ENCODE assay signal across 18 mouse cellular contexts in the genomic region with DNA sequence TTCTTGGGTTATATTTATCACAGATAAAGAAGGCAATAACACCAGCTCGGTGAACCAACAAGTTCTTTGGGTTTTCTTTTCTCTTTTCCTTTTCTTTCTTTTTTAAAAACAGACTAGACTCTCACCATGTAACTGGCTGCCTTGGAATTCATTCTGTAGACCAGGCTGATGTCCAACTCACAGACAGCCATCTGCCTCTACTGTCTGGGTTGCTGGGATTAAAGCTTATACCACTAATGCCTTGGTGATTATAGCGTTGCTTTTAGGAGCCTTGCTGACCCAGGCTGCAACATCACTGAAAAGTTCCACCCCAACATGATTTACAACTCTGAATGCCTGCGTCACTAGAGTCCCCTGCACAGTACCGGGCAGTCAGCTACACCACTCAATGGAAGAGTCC. TPM values are rescaled to one million over a fixed set of nuclear protein-coding genes. Genes with fewer than 3 reads are reported as not detected.
DNase-seq lines count a peak whose midpoint lies in the region; ATAC-seq and TF ChIP-seq lines count a peak whose summit lies in the region.
"Had no signal": no experiment of that assay in that cellular context is flagged by ENCODE, and none has a peak within 500 bp of the region (broad histone marks: within the 10 kb centered on the region; RNA-seq: fewer than 3 reads in every experiment).

No protein-coding gene starts in this region.

- no peak for TF ChIP-seq CTCF in layer of hippocampus, adult 2 months (conservative IDR thresholded peaks at IDR 0.05)

- H3K27ac ChIP-seq in layer of hippocampus, adult 2 months: no peak overlapping the region
- H3K27ac ChIP-seq: embryonic facial prominence, embryonic 10.5 days; embryonic facial prominence, embryonic 12.5 days; forebrain, embryonic 12.5 days had no signal

- peak; percentile 50 for ATAC-seq in frontal cortex, adult (ENCODE audit: low TSS enrichment)
- no peak for ATAC-seq in inflammation-experienced regulatory T-cells, adult 6 months
- ATAC-seq: forebrain, embryonic 14.5 days; forebrain, embryonic 16.5 days had no signal

- no peak overlapping the region for H3K4me3 ChIP-seq in layer of hippocampus, adult 2 months
- H3K4me3 ChIP-seq: embryonic facial prominence, embryonic 10.5 days; embryonic facial prominence, embryonic 12.5 days; forebrain, embryonic 12.5 days had no signal

- DNase-seq in cerebellum, postnatal 14 days: peak; percentile 30 to 62
- DNase-seq in cerebellum, adult 18-20 months: no peak
- no peak for DNase-seq in frontal cortex, postnatal 10 days (ENCODE audit: low spot score in 2 of 2)
- DNase-seq in brain, adult 2 months (ENCODE audit: low read depth, low spot score): peak; percentile 27
- peak; percentile 53 for DNase-seq in retina, postnatal 1 day
- DNase-seq in layer of hippocampus, adult 2 months (ENCODE audit: low spot score in 2 of 2): no peak
- DNase-seq: adrenal gland, adult 2 months; adrenal gland, postnatal 10 days; adrenal gland, postnatal 25 days; cerebellum, adult 11-12 months; cerebellum, adult 9-10 months had no signal

RNA-seq across cellular contexts. Expression of gene Phip, which starts 39.2 kb away (rescaled TPM):
- 10 to 100 TPM; 72.4 to 82.1 TPM for total RNA-seq in layer of hippocampus, adult 2 months (2021)
- polyA plus RNA-seq in inflammation-experienced regulatory T-cells, adult 6 months (2017; shearing (Covaris generic)): 100 to 1,000 TPM in 2 of 3 experiments, 10 to 100 TPM in 1; 64.1 to 112 (median 102) TPM

Comparison
In these comparisons a context has a peak if more than half of its experiments do, and no peak if none do; other contexts are left out.
1. DNase-seq: peak in cerebellum, postnatal 14 days (2 of 2), brain, adult 2 months (single experiment) and retina, postnatal 1 day (single experiment); none in cerebellum, adult 18-20 months (0 of 2), frontal cortex, postnatal 10 days (0 of 2) and layer of hippocampus, adult 2 months (0 of 2).